Mouse (Mus musculus): ENCODE measurements at regions not wholly inside any gene's neighbourhood (a gene's known extent, or its start where the extent isn't known, plus 50 kb on each side); places are given as distances from the start of the nearest gene placed in this dataset.

DNA sequence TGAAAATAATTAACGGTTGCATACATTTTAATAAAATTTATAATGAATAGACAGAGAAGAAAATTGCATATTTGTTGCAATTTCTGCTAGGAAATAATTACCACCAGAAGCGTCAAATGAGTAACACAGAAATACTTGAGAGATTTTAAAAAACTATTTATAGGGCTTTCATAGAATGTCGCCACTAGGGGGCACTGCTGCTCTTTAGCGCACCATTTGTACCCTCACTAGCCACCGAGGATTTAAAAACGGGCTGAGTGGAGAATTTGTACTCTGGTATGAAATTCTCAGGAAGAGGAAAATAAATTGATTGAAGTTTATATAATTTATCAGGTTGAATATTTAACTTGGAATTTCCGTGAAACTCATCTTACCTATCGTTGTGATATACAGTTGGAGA lies 77.3 kb upstream of the Tmprss15 start:
- no peak overlapping the region for H3K4me2 ChIP-seq (ENCODE audit: low read depth, low read length)
- no peaks in the 10 kb centered on the region for H3K36me3 ChIP-seq (ENCODE audit: control insufficient read depth, insufficient read depth, low read length)
- no peaks in the 10 kb centered on the region for H3K9me3 ChIP-seq (ENCODE audit: control insufficient read depth, low read length)
- peak; percentile 61; the same call in 1 of the 2 replicates for ATAC-seq (ENCODE audit: low read depth)
- H3K27ac ChIP-seq (ENCODE audit: low read depth, low read length), result no peak overlapping the region
- H3K9ac ChIP-seq (replicated peaks; ENCODE audit: low read depth, low read length), result no peak overlapping the region
- H3K4me3 ChIP-seq (ENCODE audit: low read depth, low read length), result no peak overlapping the region
- no peaks in the 10 kb centered on the region for H3K27me3 ChIP-seq (ENCODE audit: control insufficient read depth, insufficient read depth, low read length)
- H3K4me1 ChIP-seq (ENCODE audit: control insufficient read depth, insufficient read depth, low read length), result no peaks in the 10 kb centered on the region
- WGBS, result 16% methylated on average over 8 of the region's 8 CpGs

DNA sequence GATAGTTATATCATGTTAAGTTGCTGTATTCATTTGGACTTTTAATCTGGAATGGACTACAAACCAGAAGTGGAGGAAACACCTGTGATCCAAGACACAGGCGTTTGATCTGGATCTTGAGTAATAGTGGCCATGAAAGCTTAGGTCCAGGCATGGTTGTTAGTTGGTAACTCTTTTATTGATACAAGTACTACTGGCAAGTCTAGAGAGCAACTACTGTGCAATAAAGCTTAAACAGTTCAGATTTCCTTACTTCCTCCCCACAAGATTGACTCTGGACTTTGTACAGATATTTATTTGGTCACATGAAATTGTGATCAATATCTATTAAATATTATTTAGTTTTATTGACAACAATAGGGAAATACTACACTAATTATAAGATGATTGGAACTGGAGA lies 51.9 kb upstream of the Tmprss15 start:
- 82% methylated on average over 1 of the region's 1 CpGs for WGBS
- H3K4me1 ChIP-seq (ENCODE audit: control insufficient read depth, insufficient read depth, low read length), result no peaks in the 10 kb centered on the region
- no peaks in the 10 kb centered on the region for H3K27me3 ChIP-seq (ENCODE audit: control insufficient read depth, insufficient read depth, low read length)
- H3K4me2 ChIP-seq (ENCODE audit: low read depth, low read length), result no peak overlapping the region
- no peak overlapping the region for H3K27ac ChIP-seq (ENCODE audit: low read depth, low read length)
- no peak overlapping the region for H3K9ac ChIP-seq (replicated peaks; ENCODE audit: low read depth, low read length)
- no peak overlapping the region for H3K4me3 ChIP-seq (ENCODE audit: low read depth, low read length)
- no peaks in the 10 kb centered on the region for H3K36me3 ChIP-seq (ENCODE audit: control insufficient read depth, insufficient read depth, low read length)
- no peaks in the 10 kb centered on the region for H3K9me3 ChIP-seq (ENCODE audit: control insufficient read depth, low read length)
- no peak for ATAC-seq (ENCODE audit: low read depth)
